Mouse (Mus musculus) heart, adult 18-20 months (tissue): ENCODE data around the gene Olfr312. TPM values are rescaled to one million over a fixed set of nuclear protein-coding genes. Genes with fewer than 3 reads are reported as not detected.
"Not testable (repeated sequence)": the region's sequence is repeated elsewhere in the genome, so short reads cannot be mapped to it uniquely, and the experiment has no call there.

ENCODE experiments used
- DNase-seq, 2 experiments: peaks; one replicate each; pipeline ENCODE4 v3.0.0; 2021 to 2022; ENCODE audit warnings: mixed read lengths in 1 of 2
- long read RNA-seq, 2 experiments: library from polyadenylated mRNA; stranded (forward); transcript quantifications; one replicate each; pipeline ENCODE4 v2.0.0; 2021
- total RNA-seq, 2 experiments: library from RNA; stranded (reverse); gene quantifications; 2 replicates each; pipeline ENCODE4 v1.2.3; 2021

The Olfr312 gene
- total RNA-seq, result not detected
- long read RNA-seq, experiment 1, result 0 reads
- long read RNA-seq, experiment 2, result 0 reads

DNA sequence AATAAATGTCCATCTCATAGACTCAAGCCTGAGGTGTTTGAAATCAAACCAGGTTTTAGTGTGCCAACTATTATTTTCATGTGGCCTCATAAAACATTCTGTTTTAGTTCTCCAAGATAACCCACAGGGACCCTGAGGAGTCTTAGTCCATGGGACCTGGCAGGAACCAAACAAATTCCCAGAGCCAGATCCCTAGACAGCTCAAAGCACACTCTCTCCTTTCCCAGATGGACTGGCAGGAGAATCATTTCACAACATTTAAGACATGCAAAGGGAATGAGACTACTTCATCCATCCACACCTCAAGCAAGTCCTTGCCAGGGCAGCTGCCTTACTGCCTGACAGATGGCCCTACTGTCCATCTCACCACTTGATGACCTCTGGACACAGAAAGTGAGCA lies at the start of gene Olfr312:
Gene Olfr312 (plus strand): TSS at position 301 of the 400 bp plus-strand sequence.
- not testable (repeated sequence) for DNase-seq

DNA sequence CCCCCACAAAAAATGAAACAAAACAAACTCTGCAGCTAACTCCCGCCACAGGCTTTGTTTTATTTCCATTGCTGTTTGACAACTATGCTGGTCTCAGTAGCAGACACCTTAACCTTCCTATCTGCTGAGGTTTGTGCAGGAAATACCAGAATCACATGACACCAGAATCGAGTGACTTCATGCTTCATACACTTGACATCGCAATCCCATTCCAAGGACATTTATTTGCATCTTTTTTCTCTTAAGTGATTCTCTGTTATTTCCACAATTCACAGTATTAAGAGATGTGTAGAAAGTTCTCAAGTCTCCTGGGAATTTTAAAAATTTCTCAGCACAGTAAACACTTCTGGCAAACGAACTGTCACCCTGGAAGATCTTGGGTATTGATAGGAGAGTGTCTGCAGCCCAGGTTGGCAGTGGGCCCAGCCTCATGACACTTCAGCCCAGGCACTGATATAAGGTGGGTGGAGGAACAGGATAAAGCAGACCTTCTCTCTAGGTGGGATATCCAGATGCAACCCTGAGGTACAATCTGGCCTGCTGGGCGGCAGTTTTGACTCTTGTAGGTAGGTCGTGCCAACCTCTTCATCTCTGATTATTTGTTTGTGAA lies 46.5 kb upstream of the Olfr312 start, which contains the start of gene Olfr314:
Gene Olfr314 (plus strand): TSS at position 473 of the 610 bp plus-strand sequence.
- no peak for DNase-seq

DNA sequence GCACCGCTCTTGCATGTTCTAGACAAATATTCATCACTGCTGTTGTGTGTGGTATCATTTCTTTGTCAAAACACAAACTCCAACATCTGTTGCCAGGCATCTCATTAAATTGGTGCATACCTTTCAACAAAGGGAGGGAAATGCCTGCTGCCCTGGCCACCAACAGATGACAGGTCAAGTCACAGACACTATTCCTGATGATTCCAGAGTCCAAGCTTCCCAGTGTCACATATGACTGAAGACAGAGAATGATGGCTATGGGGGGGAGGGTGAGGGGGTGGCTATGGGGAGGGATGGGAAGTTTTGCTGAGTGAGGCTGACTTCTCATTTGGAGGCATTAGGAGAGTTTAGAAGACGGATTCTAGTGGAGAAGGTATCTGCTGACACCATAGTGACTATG lies 44.9 kb upstream of the Olfr312 start:
- DNase-seq, result no peak

DNA sequence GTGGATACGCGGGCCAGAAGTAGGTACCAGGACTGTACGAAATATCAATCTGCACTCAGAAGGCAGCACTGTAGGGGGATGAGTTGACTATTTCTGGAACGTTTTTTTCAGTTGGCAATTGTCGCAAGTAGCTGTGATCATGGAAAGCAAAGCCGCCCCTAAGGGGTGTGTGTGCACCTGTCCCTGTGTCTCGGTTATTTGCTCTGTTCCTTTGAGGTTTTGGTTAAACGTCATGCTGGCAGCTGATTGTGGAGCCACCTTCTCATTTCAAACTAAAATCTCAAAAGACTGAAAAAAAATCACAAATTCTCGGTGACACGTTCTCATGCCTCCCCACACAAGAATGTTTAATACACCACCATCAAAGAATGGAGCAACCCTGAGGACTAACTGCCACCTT lies 41.4 kb upstream of the Olfr312 start:
- no peak for DNase-seq

DNA sequence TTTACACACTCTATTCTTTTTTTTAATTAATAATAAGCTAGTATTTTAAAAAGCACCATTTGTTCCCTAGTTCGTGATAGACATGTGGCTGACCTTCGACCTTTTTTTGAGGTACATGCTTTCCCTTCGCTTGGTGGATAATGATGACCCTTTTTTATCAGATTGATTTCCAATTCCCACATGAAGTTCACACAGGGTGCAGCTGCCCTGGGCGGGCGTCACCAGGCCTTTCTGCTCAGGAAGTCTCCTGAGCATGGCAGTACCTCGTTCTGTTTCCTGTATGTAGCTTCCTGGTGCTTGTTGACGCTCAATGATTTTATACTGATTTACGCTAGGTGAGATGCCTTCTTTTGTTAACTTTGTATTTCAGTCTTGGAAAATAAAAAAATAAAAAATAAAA lies 40.7 kb upstream of the Olfr312 start:
- DNase-seq, result no peak

DNA sequence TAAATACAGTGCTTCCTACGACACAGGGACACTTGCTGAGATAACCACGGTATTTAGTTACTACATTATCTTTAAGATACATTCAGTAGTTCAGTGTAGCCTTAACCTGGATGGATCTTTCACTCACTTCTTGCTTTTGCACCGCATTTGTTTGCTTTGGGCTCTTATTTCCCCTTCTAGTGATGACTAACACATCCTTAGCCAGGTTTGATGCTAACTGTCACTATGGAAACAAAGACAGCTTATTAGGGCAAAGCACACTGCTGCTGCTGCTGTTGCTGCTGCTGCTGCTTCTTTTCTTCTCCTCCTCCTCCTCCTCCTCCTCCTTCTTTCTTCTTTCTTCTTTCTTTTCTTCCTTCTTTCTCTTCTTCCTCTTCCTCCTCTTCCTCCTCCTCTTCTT lies 39.5 kb upstream of the Olfr312 start:
- no peak for DNase-seq

DNA sequence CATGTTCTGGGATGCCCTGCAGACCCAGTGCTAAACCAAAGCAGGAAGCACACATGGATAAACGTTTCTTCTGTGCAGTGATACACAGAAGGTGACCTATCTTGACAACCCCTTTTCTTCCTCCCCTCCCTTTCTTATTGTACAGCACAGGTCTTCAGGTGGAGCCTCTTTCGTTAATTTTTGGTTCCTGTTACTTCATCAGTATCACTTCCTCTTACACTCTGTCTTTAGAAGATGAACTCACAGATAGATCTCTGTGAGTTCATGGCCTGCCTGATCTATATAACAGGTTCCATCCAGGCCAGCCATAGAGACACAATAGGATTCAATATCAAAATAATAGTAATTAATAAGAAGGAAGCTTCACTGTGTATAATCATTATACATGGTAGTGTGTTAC lies 39.0 kb upstream of the Olfr312 start:
- DNase-seq, result no peak

DNA sequence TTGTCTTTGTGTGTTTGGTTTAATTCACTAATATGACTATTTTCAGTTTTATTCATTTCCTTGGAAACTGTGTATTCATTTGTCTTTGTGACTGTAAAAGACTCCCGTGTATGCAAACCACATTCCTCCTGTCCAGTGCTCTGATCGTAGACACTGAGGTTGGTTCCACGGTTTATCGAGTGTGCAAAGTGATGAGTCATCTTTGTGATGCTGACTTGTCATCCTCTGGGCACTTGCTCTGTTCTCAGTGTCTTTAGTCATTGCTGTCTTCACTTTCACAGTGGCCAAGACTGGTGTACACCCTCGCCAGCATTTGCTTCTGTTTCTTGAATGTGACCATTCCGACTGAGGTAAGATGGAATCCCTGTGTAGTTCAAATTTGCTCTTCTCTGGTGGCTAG lies 38.4 kb upstream of the Olfr312 start:
- no peak for DNase-seq

DNA sequence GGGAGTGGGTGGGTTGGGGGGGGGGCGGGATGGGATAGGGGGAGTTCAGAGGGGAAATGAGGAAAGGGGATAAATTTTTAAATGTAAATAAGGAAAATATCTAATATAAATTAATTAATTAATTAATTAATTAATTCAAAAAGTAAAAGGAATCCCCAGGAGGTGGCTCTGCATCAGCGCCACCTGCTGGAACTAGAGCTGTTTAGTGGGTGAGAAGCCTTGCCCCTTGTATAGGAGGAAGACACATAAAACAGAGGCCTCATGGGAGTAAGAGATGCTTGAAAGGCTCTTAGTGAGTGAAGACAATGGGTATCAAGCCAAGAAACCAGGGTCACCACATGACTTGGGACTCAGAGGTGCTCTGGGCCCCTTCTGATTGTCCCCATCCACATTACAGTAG lies 33.2 kb upstream of the Olfr312 start:
- no peak for DNase-seq

DNA sequence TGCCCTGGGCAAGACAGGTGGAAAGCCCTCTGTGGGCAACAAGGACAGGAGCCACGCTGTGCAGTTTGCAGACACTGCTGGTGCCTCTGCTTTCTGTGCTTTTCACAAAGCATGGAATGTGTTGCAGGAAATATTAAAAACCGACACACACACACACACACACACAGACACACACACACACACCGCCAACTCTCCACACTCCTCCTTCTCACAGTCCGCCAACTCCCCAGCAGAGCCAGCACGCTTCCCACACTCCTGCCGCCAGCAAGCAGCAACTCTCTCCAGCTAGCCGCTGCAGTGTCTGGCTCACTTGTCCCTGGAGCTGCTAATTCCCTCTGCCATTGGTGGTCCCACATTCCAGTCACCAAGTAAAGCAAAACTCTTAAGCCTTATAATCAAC lies 32.2 kb upstream of the Olfr312 start:
- DNase-seq, result no peak

DNA sequence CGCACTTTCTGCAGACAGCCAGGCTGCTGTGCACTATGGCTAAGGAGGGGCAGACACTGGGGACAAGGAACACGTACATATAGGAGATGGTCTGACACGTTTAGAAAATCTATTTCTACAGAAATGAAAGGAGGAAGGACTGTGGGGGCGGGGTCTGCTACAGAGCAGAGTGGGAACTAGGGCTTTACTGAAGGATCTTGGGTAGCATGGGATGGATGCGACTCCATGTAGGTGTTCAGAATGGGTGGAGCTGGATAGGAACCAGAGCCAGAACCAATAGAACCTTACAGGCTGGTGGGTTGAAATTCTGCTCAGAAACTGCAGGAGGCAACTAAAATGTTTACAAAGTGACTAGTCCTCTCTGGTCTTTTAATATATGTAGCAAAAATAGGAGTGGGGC lies 29.3 kb upstream of the Olfr312 start:
- DNase-seq, result no peak

DNA sequence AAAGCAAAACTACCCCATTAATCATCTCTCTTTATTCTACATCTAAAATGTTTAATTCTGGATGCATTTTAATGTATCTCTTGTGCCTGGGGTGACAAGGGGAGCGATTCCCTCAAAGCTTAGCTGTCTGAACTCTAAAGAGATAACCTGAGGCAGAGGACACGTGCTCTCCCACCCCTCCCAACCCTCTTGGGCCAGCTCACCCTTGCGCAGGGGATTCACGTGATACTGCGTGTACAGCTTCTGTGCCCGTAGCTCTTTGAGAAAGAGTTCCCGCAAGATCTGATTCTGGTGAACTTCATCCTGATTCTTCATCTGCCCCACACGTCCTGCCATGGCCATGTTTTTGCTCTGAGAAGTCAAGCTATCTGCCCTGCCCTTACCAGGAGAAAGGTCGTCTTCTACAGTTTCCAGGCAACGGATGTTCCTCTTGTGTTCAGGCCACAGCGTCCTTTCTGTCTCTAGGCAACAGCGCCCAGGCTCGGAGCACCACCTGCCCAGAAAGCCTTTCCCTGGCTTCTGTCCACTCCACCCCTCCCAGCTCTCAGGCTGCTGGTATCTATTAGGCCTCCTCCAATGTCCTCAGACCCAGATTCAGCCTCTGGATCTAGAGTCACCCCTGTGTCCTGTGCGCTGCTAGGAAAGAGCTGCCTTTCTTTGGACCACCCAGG lies 27.3 kb upstream of the Olfr312 start, which contains the start of gene Fam183b:
Gene Fam183b (minus strand): TSS at position 403 of the 671 bp plus-strand sequence.
- DNase-seq, result peak; percentile 7 to 39

DNA sequence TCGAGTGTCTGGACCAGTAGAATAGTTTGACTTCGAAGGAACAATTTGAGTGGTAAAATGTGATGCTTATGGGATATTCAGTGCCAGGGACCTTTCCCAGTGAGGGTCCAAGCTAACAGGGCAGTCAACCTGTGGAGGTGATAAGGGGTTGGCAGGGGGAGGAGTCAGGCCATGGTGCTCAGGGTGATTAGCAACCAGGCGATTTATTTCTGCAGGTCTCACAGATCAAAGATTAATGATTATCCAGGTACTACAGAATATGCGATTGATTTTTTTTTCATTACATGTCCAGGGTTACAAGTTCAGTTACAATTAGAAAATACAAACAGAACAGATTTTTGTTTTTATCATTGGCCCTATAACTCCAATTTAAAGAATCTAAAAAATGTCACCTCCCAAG lies 25.2 kb upstream of the Olfr312 start:
- DNase-seq, result no peak

DNA sequence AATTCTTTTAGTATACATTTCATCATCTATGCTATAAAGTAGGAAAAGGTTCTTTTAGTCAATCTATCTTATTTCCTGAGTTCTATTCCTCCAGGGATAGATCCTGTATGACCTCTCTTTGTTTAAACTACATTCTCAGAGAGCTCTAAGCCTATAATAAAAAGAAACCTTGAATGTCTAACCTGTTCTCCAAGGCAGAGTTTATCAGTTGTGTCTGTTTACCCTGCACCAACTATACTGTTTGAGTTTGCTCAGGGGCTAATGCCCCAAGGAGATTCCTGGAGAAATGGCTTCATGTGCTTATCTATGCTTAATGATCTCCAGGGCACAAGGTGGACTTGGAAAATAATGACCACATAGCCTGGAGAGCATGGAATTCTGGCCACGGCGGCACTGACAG lies 24.6 kb upstream of the Olfr312 start:
- no peak for DNase-seq

DNA sequence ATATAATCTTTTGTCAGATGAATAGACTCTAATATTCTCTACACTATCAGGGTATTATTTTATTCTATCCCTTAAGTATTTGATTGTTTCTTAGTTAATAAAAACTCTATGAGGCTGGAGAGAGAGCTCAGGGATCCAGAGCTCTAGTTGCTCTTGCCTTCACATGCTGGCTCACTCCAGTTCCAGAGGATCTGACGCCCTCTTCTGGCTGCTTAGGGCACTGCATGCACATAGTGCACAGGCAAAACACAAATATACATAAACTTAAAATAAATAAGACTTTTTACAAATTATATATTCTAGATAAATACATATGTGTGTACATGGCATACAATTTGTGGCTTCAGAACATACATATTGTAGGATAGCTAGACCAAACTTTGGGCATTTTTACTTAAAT lies 17.0 kb upstream of the Olfr312 start:
- no peak for DNase-seq

DNA sequence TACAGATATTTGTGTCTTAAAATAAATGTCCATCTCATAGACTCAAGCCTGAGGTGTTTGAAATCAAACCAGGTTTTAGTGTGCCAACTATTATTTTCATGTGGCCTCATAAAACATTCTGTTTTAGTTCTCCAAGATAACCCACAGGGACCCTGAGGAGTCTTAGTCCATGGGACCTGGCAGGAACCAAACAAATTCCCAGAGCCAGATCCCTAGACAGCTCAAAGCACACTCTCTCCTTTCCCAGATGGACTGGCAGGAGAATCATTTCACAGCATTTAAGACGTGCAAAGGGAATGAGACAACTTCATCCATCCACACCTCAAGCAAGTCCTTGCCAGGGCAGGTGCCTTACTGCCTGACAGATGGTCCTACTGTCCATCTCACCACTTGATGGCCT lies 14.3 kb upstream of the Olfr312 start, which contains the start of gene Olfr313:
Gene Olfr313 (plus strand): TSS at position 301 of the 400 bp plus-strand sequence.
- DNase-seq, result not testable (repeated sequence)

DNA sequence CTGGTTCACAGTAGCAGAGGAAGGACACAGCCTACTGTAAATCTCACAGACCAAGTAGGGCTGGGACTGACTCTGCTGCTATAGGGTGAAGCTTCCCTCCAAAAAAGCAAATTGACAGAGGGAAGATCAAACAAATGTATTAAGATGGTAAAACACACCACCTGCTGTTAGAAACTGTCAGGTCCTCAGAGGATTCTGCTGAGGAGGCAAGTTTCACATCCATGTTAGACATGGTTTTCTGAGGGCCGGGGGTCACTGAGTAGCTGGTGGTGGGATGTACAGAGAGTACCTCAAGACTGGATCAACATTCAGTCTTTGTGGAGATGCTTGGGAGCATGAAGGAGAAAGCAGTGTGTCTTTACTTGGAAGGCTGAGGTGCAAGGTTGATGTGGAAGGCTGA lies 13.4 kb upstream of the Olfr312 start:
- DNase-seq, result no peak

DNA sequence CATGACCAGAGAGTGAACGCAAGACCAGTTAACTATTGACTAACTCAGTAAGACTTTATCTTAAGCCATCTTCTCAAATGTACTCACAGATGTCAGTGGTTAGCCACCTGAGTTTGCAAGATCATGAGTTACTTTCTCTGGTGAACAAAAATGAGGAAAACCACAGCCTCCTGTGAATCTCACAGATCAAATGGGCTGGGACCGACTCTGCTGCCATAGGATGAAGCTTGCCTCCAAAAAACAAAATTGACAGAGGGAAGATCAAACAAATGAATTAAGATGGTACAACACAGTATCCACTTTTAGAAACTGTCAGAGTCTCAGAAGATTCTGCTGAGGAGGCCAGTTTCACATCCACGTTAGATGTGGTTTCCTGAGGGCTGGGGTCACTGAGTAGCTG lies 727 bp downstream of the Olfr312 start:
- no peak for DNase-seq

DNA sequence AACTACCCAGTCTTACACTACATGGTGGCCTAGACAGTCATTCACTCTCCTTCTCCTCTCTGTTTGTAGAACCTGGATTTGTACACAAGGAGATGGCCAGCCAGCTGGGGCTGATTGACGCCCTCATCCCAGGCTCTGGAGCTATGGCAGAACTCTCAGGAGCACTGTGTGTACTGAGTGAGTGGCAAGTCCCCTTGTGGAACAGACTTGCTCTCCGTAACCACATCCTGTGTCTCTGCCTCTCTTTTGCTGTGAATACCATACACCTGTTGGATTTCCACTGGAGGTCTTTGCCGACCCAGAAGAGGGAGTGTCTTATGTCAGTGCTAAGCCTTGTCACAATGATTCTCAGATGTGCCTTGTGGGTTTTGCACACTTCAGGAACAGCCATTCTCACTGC lies 3.5 kb downstream of the Olfr312 start:
- not testable (repeated sequence) for DNase-seq

DNA sequence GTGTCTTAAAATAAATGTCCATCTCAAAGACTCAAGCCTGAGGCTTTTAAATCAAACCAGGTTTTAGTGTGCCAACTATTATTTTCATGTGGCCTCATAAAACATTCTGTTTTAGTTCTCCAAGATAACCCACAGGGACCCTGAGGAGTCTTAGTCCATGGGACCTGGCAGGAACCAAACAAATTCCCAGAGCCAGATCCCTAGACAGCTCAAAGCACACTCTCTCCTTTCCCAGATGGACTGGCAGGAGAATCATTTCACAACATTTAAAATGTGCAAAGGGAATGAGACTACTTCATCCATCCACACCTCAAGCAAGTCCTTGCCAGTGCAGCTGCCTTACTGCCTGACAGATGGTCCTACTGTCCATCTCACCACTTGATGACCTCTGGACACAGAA lies 9.9 kb downstream of the Olfr312 start, which contains the start of gene Olfr311:
Gene Olfr311 (plus strand): TSS at position 301 of the 400 bp plus-strand sequence.
- DNase-seq, result not testable (repeated sequence)

DNA sequence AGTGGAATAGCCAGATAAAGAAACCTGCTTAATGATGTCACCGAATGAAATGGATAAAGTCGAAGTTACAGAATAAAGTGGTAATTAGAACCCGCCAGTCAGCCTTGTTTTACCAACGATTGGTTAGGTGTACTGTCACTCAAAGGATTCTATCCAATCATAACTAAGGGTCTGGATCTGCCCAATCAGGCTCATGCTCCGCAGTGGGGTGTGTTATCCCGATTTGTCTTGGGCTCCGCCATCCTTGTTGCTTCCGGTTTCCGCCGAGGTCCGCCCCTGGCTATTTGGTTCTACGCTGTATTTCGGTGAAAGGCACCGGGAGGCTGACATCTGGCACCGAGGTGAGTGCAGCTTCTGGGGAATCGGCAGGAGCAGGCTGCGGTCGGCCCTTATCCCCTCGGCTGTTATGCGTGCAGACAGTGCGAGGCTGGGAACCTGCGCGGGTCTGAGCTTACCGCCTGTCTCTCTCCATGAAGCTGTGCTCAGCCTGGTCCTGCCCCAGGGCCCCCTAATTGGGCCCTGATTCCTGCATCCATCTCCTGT lies 18.0 kb downstream of the Olfr312 start, which contains the start of gene Gm12258:
Gene Gm12258 (plus strand): TSS at position 240 of the 543 bp plus-strand sequence.
- DNase-seq, result peak; percentile 97

DNA sequence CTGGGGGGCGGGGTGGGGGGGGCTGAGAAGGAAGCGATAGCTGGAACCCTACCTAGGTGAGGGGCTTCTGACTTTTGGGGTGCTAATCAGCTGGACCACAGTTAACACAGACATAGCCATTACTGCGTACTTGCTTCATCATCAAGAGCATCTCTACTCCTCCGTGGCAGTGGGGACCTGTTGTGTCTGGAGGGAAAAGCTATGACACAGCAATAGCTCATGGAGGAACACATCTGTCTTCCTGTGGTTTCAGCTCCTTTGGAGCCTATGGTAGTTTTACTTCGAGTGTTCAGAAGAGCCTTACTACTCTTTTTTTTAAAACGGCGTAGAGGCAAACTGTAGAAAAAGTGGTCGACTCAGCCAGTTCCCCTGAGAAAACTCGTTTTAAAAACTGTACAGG lies 18.6 kb downstream of the Olfr312 start:
- DNase-seq, result no peak

DNA sequence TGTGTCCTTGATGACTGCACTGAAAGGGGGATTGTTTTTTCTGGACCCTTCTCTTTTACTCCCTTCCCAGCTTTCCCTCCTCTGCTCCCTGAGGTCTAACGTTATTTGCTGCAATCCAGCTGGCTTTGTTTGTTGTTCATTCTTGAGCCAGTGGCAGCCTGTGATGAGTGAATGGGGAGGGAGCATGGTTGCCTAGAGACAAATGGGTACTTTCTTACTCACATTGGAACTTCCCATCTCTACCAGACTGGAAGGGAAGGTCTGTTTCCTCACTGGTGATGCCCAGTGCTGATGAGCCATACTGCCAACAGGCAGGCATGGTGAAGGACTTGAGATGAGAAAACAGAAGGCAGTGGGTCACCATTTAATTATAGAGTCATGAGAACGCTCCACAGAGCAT lies 20.7 kb downstream of the Olfr312 start:
- DNase-seq, result no peak
